Mouse (Mus musculus) liver, embryonic 14.5 days (tissue): ENCODE measurements around the gene Zfp933.

ENCODE experiments used
- CTCF ChIP-seq: IDR thresholded peaks from 2 replicates; pipeline ENCODE4 v1.5.1; 2016; ENCODE audit warnings: antibody characterized with exemption, low read depth, control low read depth
- EP300 ChIP-seq: IDR thresholded peaks from 2 replicates; pipeline ENCODE4 v1.6.1; 2016; ENCODE audit warnings: antibody characterized with exemption, low read depth

- TF ChIP-seq CTCF, result no peak
- no peak for TF ChIP-seq EP300
Measured at GRCm38 (mm10) chr4:147879456-147879855, 31.3 kb upstream of the Zfp933 start.
